31 mouse cellular contexts compared by ENCODE assay signal in the genomic region with DNA sequence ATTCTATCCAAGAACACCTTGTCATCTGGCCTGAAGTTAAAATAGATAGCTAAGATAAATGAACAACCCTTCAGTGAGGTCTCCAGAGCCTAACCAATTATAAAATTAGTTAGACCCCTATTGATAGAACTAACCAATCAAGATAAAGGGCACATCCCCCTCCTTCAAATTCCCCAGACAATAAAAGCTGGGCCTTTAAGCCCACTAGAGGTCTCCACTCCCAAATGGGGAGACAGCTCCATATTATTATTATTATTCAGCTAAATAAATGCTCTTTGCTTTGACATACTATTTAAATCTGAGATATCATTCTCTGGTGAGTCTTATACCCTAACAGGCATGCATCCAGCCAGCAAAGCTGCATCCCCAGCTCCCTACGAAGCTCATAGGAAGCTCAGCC. TPM values are rescaled to one million over a fixed set of nuclear protein-coding genes. Genes with fewer than 3 reads are reported as not detected.
DNase-seq lines count a peak whose midpoint lies in the region; ATAC-seq and TF ChIP-seq lines count a peak whose summit lies in the region.
"Had no signal": no experiment of that assay in that cellular context is flagged by ENCODE, and none has a peak within 500 bp of the region (broad histone marks: within the 10 kb centered on the region; RNA-seq: fewer than 3 reads in every experiment).

No protein-coding gene starts in this region.

- WGBS in kidney, postnatal 0 days = 84% methylated on average over 1 of the region's 1 CpGs
- WGBS in lung, postnatal 0 days = 80% methylated on average over 1 of the region's 1 CpGs

- H3K4me3 ChIP-seq in kidney, postnatal 0 days (replicated peaks; ENCODE audit: low read depth, low read length) = no peak overlapping the region
- H3K4me3 ChIP-seq in lung, postnatal 0 days (ENCODE audit: low read depth, low read length) = no peak overlapping the region
- H3K4me3 ChIP-seq: embryonic facial prominence, embryonic 10.5 days; embryonic facial prominence, embryonic 13.5 days; erythroblast, embryonic 14.5 days; forebrain, embryonic 12.5 days; forebrain, embryonic 15.5 days; heart, embryonic 12.5 days; heart, embryonic 15.5 days had no signal

- intact Hi-C loops in heart, postnatal 10 days (cut with DNase I) = no loop called here

- H3K9ac ChIP-seq in kidney, postnatal 0 days (ENCODE audit: low read depth, low read length) = no peak overlapping the region
- no peak overlapping the region for H3K9ac ChIP-seq in lung, postnatal 0 days (replicated peaks; ENCODE audit: low read depth)
- H3K9ac ChIP-seq: embryonic facial prominence, embryonic 13.5 days; forebrain, embryonic 12.5 days; forebrain, embryonic 15.5 days; heart, embryonic 12.5 days; heart, embryonic 15.5 days; hindbrain, embryonic 14.5 days had no signal

- TF ChIP-seq EP300 in lung, postnatal 0 days (IDR thresholded peaks at IDR 0.05) = no peak

- H3K4me1 ChIP-seq in kidney, postnatal 0 days (replicated peaks; ENCODE audit: insufficient read depth, low read length) = 0 out of 2 replicates have a peak, but pooled peaks cover 4% of the 10 kb centered on the region
- peaks cover 4% of the 10 kb centered on the region; the same call in 1 of the 2 replicates for H3K4me1 ChIP-seq in lung, postnatal 0 days (ENCODE audit: insufficient read depth, low read depth, low read length)

- ATAC-seq in kidney, postnatal 0 days (replicated peaks; ENCODE audit: low FRiP score, low read depth) = no peak
- no peak for ATAC-seq in lung, postnatal 0 days
- ATAC-seq: activated CD4-positive, CD25-positive, alpha-beta regulatory T cell, adult 4 months; forebrain, embryonic 15.5 days; hindbrain, postnatal 0 days; inflammation-experienced regulatory T-cells, adult 6 months had no signal

- DNase-seq in heart, adult 11 months = peak; percentile 25
- no peak for DNase-seq in heart, postnatal 10 days
- no peak for DNase-seq in kidney, postnatal 0 days (ENCODE audit: low spot score)
- no peak for DNase-seq in kidney, adult 8-10 months
- DNase-seq in lung, postnatal 0 days (ENCODE audit: low spot score) = no peak
- no peak for DNase-seq in lung, postnatal 25 days (ENCODE audit: low spot score)
- DNase-seq: adrenal gland, adult 8-10 months; adrenal gland, postnatal 25 days; cerebellum, adult 11-12 months; cerebellum, adult 8-10 months; cerebellum, postnatal 10 days; cerebellum, postnatal 36 days; embryo, embryonic 11 days; gastrocnemius, postnatal 25 days; heart, postnatal 14 days; heart, postnatal 4 days had no signal

- H3K36me3 ChIP-seq in kidney, postnatal 0 days (ENCODE audit: insufficient read depth, low read length) = no peaks in the 10 kb centered on the region
- H3K36me3 ChIP-seq in lung, postnatal 0 days (ENCODE audit: insufficient read depth, low read length) = no peaks in the 10 kb centered on the region
- H3K36me3 ChIP-seq: embryonic facial prominence, embryonic 10.5 days; embryonic facial prominence, embryonic 13.5 days; forebrain, embryonic 12.5 days; forebrain, embryonic 15.5 days; G1E; heart, embryonic 12.5 days; heart, embryonic 15.5 days had no signal

- peak; percentile 6; the same call in 1 of the 2 replicates for TF ChIP-seq CTCF in kidney, postnatal 0 days (IDR thresholded peaks at IDR 0.05; ENCODE audit: low read depth)
- peak; percentile 20 for TF ChIP-seq CTCF in lung, postnatal 0 days (IDR thresholded peaks at IDR 0.05)

- H3K9me3 ChIP-seq in kidney, postnatal 0 days (replicated peaks; ENCODE audit: low read length) = no peaks in the 10 kb centered on the region
- no peaks in the 10 kb centered on the region for H3K9me3 ChIP-seq in lung, postnatal 0 days (ENCODE audit: low read length)
- H3K9me3 ChIP-seq: embryonic facial prominence, embryonic 10.5 days; embryonic facial prominence, embryonic 13.5 days; forebrain, embryonic 12.5 days; forebrain, embryonic 15.5 days; G1E; heart, embryonic 12.5 days; heart, embryonic 15.5 days had no signal

- no peak overlapping the region for H3K4me2 ChIP-seq in kidney, postnatal 0 days (ENCODE audit: low read length)
- H3K4me2 ChIP-seq in lung, postnatal 0 days (replicated peaks; ENCODE audit: low read depth, low read length) = no peak overlapping the region
- H3K4me2 ChIP-seq: embryonic facial prominence, embryonic 13.5 days; forebrain, embryonic 12.5 days; forebrain, embryonic 15.5 days; heart, embryonic 12.5 days; heart, embryonic 15.5 days; hindbrain, embryonic 14.5 days had no signal

- H3K27me3 ChIP-seq in kidney, postnatal 0 days (ENCODE audit: insufficient read depth, low read length) = no peaks in the 10 kb centered on the region
- H3K27me3 ChIP-seq in lung, postnatal 0 days (replicated peaks; ENCODE audit: insufficient read depth, low read length) = no peaks in the 10 kb centered on the region
- H3K27me3 ChIP-seq: embryonic facial prominence, embryonic 13.5 days; forebrain, embryonic 12.5 days; forebrain, embryonic 15.5 days; heart, embryonic 12.5 days; heart, embryonic 15.5 days had no signal

- H3K27ac ChIP-seq in kidney, postnatal 0 days = no peak overlapping the region
- H3K27ac ChIP-seq in lung, postnatal 0 days (ENCODE audit: low read length) = no peak overlapping the region
- H3K27ac ChIP-seq: embryonic facial prominence, embryonic 10.5 days; embryonic facial prominence, embryonic 13.5 days; forebrain, embryonic 12.5 days; forebrain, embryonic 15.5 days; heart, embryonic 15.5 days; hindbrain, embryonic 14.5 days; hindbrain, postnatal 0 days had no signal

RNA-seq across cellular contexts. Expression of a gene that starts 4.2 kb away (rescaled TPM):
- total RNA-seq in heart, postnatal 10 days (2021) = 10 to 100 TPM; 10.3 to 10.6 TPM
- 3.4 TPM in 2 replicates for polyA plus RNA-seq in kidney, postnatal 0 days (2015; fragmentation: Nextera tagmentation; extraction: Ambion mirVana)
- polyA plus RNA-seq in lung, postnatal 0 days (2015; fragmentation: Nextera tagmentation; extraction: Ambion mirVana) = 3.1 and 4.5 TPM in 2 replicates
- polyA plus RNA-seq: erythroblast, embryonic 14.5 days had no signal

RNA-seq across cellular contexts. Expression of a gene that starts 9.5 kb away (rescaled TPM):
- total RNA-seq in heart, postnatal 10 days (2021) = 1 to 10 TPM; 3.3 to 3.8 TPM
- 1.9 and 2.0 TPM in 2 replicates for polyA plus RNA-seq in kidney, postnatal 0 days (2015; fragmentation: Nextera tagmentation; extraction: Ambion mirVana)
- 1.1 and 1.3 TPM in 2 replicates for polyA plus RNA-seq in lung, postnatal 0 days (2015; fragmentation: Nextera tagmentation; extraction: Ambion mirVana)
- polyA plus RNA-seq: erythroblast, embryonic 14.5 days; G1E had no signal

RNA-seq across cellular contexts. Expression of a gene that starts 38.4 kb away (rescaled TPM):
- under 1 TPM; 0.35 to 0.43 TPM for total RNA-seq in heart, postnatal 10 days (2021)
- polyA plus RNA-seq in kidney, postnatal 0 days (2015; fragmentation: Nextera tagmentation; extraction: Ambion mirVana) = 0.33 and 0.50 TPM in 2 replicates
- polyA plus RNA-seq in lung, postnatal 0 days (2015; fragmentation: Nextera tagmentation; extraction: Ambion mirVana) = 1.9 and 2.9 TPM in 2 replicates
- polyA plus RNA-seq: activated CD4-positive, CD25-positive, alpha-beta regulatory T cell, adult 4 months had no signal

RNA-seq across cellular contexts. Expression of a gene that starts 40.8 kb away (rescaled TPM):
- total RNA-seq in heart, postnatal 10 days (2021) = not detected
- not detected in 2 replicates for polyA plus RNA-seq in kidney, postnatal 0 days (2015; fragmentation: Nextera tagmentation; extraction: Ambion mirVana)
- not detected in 2 replicates for polyA plus RNA-seq in lung, postnatal 0 days (2015; fragmentation: Nextera tagmentation; extraction: Ambion mirVana)
- total RNA-seq: G1E; gastrocnemius, postnatal 25 days had no signal
- polyA plus RNA-seq: activated CD4-positive, CD25-positive, alpha-beta regulatory T cell, adult 4 months; embryonic facial prominence, embryonic 10.5 days; erythroblast, embryonic 14.5 days; forebrain, embryonic 12.5 days; G1E; heart, embryonic 15.5 days; hindbrain, embryonic 11.5 days; inflammation-experienced regulatory T-cells, adult 6 months had no signal

RNA-seq across cellular contexts. Expression of a gene that starts 58.0 kb away (rescaled TPM):
- 1 to 10 TPM; 2.6 to 3.7 TPM for total RNA-seq in heart, postnatal 10 days (2021)
- polyA plus RNA-seq in kidney, postnatal 0 days (2015; fragmentation: Nextera tagmentation; extraction: Ambion mirVana) = 9.3 and 9.5 TPM in 2 replicates
- polyA plus RNA-seq in lung, postnatal 0 days (2015; fragmentation: Nextera tagmentation; extraction: Ambion mirVana) = not detected in 2 replicates
- total RNA-seq: adrenal gland, postnatal 25 days; G1E; gastrocnemius, adult 8-10 months; gastrocnemius, postnatal 25 days had no signal
- polyA plus RNA-seq: activated CD4-positive, CD25-positive, alpha-beta regulatory T cell, adult 4 months; embryonic facial prominence, embryonic 13.5 days; gonadal fat pad, adult 2 months; inflammation-experienced regulatory T-cells, adult 6 months had no signal
